Mouse (Mus musculus): Measurements from ENCODE around the gene Notch1.

DNA sequence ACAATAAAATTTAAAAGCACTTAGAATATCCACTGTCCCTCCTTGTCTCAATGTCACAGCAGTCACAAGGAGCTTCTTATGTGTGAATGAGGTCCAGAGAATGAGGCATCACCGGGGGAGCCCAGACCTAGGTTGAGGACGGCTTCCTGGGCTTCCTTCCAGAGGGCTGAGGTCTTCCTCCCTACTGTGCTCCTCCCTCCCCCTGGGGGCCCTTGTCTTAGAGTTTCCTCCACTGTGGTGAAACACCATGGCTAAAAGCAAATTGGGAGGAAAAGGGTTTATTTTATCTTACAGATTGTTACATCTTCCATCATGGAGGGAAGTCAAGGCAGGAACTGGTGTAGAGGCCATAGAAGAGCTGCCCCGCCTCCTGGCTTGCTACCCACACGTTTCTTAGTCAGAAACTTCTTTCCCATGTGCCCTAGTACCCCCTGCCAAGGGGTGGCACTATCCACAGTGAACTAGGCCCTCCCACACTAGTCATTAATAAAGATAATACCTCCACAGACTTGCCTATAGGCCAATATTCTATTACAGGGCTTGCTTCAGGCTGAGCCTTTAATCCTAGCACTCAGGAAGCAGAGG is 12.8 kb upstream of the Notch1 start:
- TF ChIP-seq CTCF (IDR thresholded peaks at IDR 0.05; ENCODE audit: borderline replicate concordance, insufficient read depth, low read length) (no peak), POLR2A (IDR thresholded peaks at IDR 0.05; ENCODE audit: low read depth, low read length) (no peak)
